Mouse (Mus musculus) heart, embryonic 11.5 days (tissue): ENCODE data around the gene Lbh. TPM values are rescaled to one million over a fixed set of nuclear protein-coding genes. Genes with fewer than 3 reads are reported as not detected.

Experiments
- ATAC-seq: fragments of 200-750 bp; cut with Nextera tagmentation; replicated peaks from 2 replicates; pipeline ENCODE4 v1.8.0; 2017; ENCODE audit warnings: moderate library complexity; ENCODE audit not compliant: insufficient number of reproducible peaks, low FRiP score, low TSS enrichment
- H3K27ac ChIP-seq: fragments of 300-500 bp; sonication (generic); 2 replicates; pipeline ENCODE4 v1.5.1; 2014; ENCODE audit warnings: mild to moderate bottlenecking, low read depth, low read length
- H3K27me3 ChIP-seq: fragments of 300-500 bp; sonication (generic); 2 replicates; pipeline ENCODE4 v1.6.1; 2014; ENCODE audit warnings: mild to moderate bottlenecking, low read length, mixed read lengths; ENCODE audit not compliant: control insufficient read depth, insufficient read depth
- H3K36me3 ChIP-seq: fragments of 300-500 bp; sonication (generic); 2 replicates; pipeline ENCODE4 v1.6.1; 2014; ENCODE audit warnings: mild to moderate bottlenecking, low read length, moderate library complexity, mixed read lengths; ENCODE audit not compliant: control insufficient read depth, insufficient read depth
- H3K4me1 ChIP-seq: fragments of 300-500 bp; sonication (generic); 2 replicates; pipeline ENCODE4 v1.6.1; 2014; ENCODE audit warnings: low read length; ENCODE audit not compliant: control insufficient read depth, insufficient read depth
- H3K4me2 ChIP-seq: fragments of 300-500 bp; sonication (generic); 2 replicates; pipeline ENCODE4 v1.6.1; 2014; ENCODE audit warnings: mild to moderate bottlenecking, moderate library complexity
- H3K4me3 ChIP-seq: fragments of 300-500 bp; sonication (generic); 2 replicates; pipeline ENCODE4 v1.5.1; 2014; ENCODE audit warnings: low read depth, low read length
- H3K9ac ChIP-seq: fragments of 300-500 bp; sonication (generic); 2 replicates; pipeline ENCODE4 v1.6.1; 2014; ENCODE audit warnings: mild to moderate bottlenecking, low read depth, low read length, moderate library complexity
- H3K9me3 ChIP-seq: fragments of 300-500 bp; sonication (generic); replicated peaks from 2 replicates; pipeline ENCODE4 v1.6.1; 2016; ENCODE audit warnings: low read length; ENCODE audit not compliant: control insufficient read depth
- WGBS: fragments of 180-500 bp; shearing (Covaris S2); extraction: QIAGEN DNeasy Blood & Tissue Kit; methylation state at CpG from one replicate; pipeline ENCODE4 v1.1.7; 2014; ENCODE audit not compliant: insufficient replicate concordance; 5-methylcytosine and 5-hydroxymethylcytosine counted together
- polyA plus RNA-seq: library from polyadenylated mRNA; unstranded; fragments of >200 nt; fragmentation: Nextera tagmentation; extraction: Ambion mirVana; gene quantifications from 2 replicates; pipeline ENCODE4 v1.2.1, GENCODE M21; 2014

Lbh gene
- polyA plus RNA-seq, 1 experiment from 2014 or later, result 22.8 TPM

- Histone ChIP-seq H3K9ac (no peak overlapping the region), H3K9me3 (no peaks in the 10 kb centered on the region), H3K4me2 (no peak overlapping the region), H3K27ac (no peak overlapping the region), H3K36me3 (no peaks in the 10 kb centered on the region), H3K27me3 (no peaks in the 10 kb centered on the region), H3K4me3 (no peak overlapping the region), H3K4me1 (peaks cover 8% of the 10 kb centered on the region; the same call in 1 of the 2 replicates)
- no peak for ATAC-seq
- WGBS, result 94% methylated on average over 3 of the region's 3 CpGs
Measured at GRCm38 (mm10) chr17:72895506-72895905, 22.6 kb upstream of the Lbh start.

GRCm38 (mm10) chr17:72897076-72897475 lies 21.0 kb upstream of the Lbh start:
- no peaks in the 10 kb centered on the region for H3K36me3 ChIP-seq
- no peak overlapping the region for H3K27ac ChIP-seq
- ATAC-seq, result no peak
- WGBS, result 77% methylated on average over 7 of the region's 7 CpGs
- no peak overlapping the region for H3K4me2 ChIP-seq
- H3K9me3 ChIP-seq, result no peaks in the 10 kb centered on the region
- no peaks in the 10 kb centered on the region for H3K27me3 ChIP-seq
- H3K9ac ChIP-seq, result no peak overlapping the region
- H3K4me1 ChIP-seq, result peaks cover 9% of the 10 kb centered on the region
- no peak overlapping the region for H3K4me3 ChIP-seq

- Histone ChIP-seq H3K27me3 (no peaks in the 10 kb centered on the region), H3K4me3 (no peak overlapping the region), H3K9me3 (no peaks in the 10 kb centered on the region), H3K4me1 (peaks cover 9% of the 10 kb centered on the region), H3K27ac (no peak overlapping the region), H3K36me3 (no peaks in the 10 kb centered on the region), H3K4me2 (no peak overlapping the region), H3K9ac (no peak overlapping the region)
- no peak for ATAC-seq
- whole genome bisulfite sequencing, result 69% methylated on average over 5 of the region's 5 CpGs
Measured at GRCm38 (mm10) chr17:72897961-72898360, 20.1 kb upstream of the Lbh start.

- Histone ChIP-seq H3K9me3 (no peaks in the 10 kb centered on the region), H3K36me3 (no peaks in the 10 kb centered on the region), H3K4me3 (no peak overlapping the region), H3K4me1 (peaks cover 10% of the 10 kb centered on the region), H3K9ac (no peak overlapping the region), H3K4me2 (no peak overlapping the region), H3K27me3 (no peaks in the 10 kb centered on the region), H3K27ac (no peak overlapping the region)
- WGBS, result 63% methylated on average over 3 of the region's 3 CpGs
- no peak for ATAC-seq
Measured at GRCm38 (mm10) chr17:72898775-72899174, 19.3 kb upstream of the Lbh start.

- H3K27ac ChIP-seq, result no peak overlapping the region
- no peaks in the 10 kb centered on the region for H3K9me3 ChIP-seq
- no peaks in the 10 kb centered on the region for H3K36me3 ChIP-seq
- no peak overlapping the region for H3K9ac ChIP-seq
- no peaks in the 10 kb centered on the region for H3K27me3 ChIP-seq
- H3K4me3 ChIP-seq, result no peak overlapping the region
- H3K4me2 ChIP-seq, result no peak overlapping the region
- no peak for ATAC-seq
- 76% methylated on average over 6 of the region's 6 CpGs for whole genome bisulfite sequencing
- peaks cover 25% of the 10 kb centered on the region for H3K4me1 ChIP-seq
Measured at GRCm38 (mm10) chr17:72901021-72901420, 17.1 kb upstream of the Lbh start.

- Histone ChIP-seq H3K4me3 (no peak overlapping the region), H3K27me3 (no peaks in the 10 kb centered on the region), H3K27ac (no peak overlapping the region), H3K9me3 (no peaks in the 10 kb centered on the region), H3K4me2 (no peak overlapping the region), H3K36me3 (no peaks in the 10 kb centered on the region), H3K4me1 (peaks cover 32% of the 10 kb centered on the region), H3K9ac (no peak overlapping the region)
- ATAC-seq, result no peak
- 91% methylated on average over 4 of the region's 4 CpGs for WGBS
Measured at GRCm38 (mm10) chr17:72901705-72902104, 16.4 kb upstream of the Lbh start.

GRCm38 (mm10) chr17:72903321-72903720 lies 14.8 kb upstream of the Lbh start:
- Histone ChIP-seq H3K4me1 (peaks cover 32% of the 10 kb centered on the region), H3K4me2 (no peak overlapping the region), H3K36me3 (no peaks in the 10 kb centered on the region), H3K27ac (no peak overlapping the region), H3K9me3 (no peaks in the 10 kb centered on the region), H3K9ac (no peak overlapping the region), H3K4me3 (no peak overlapping the region), H3K27me3 (no peaks in the 10 kb centered on the region)
- WGBS, result 91% methylated on average over 5 of the region's 5 CpGs
- no peak for ATAC-seq

GRCm38 (mm10) chr17:72903921-72904421 lies 14.1 kb upstream of the Lbh start:
- H3K27me3 ChIP-seq, result no peaks in the 10 kb centered on the region
- no peak overlapping the region for H3K4me2 ChIP-seq
- no peak overlapping the region for H3K4me3 ChIP-seq
- WGBS, result 37% methylated on average over 9 of the region's 9 CpGs
- H3K9me3 ChIP-seq, result no peaks in the 10 kb centered on the region
- H3K36me3 ChIP-seq, result no peaks in the 10 kb centered on the region
- peaks cover 29% of the 10 kb centered on the region for H3K4me1 ChIP-seq
- ATAC-seq, result peak; percentile 39; the same call in 1 of the 2 replicates
- H3K9ac ChIP-seq, result no peak overlapping the region
- H3K27ac ChIP-seq, result no peak overlapping the region

GRCm38 (mm10) chr17:72904873-72905272 lies 13.2 kb upstream of the Lbh start:
- no peak overlapping the region for H3K27ac ChIP-seq
- no peak overlapping the region for H3K4me3 ChIP-seq
- no peak overlapping the region for H3K9ac ChIP-seq
- no peak overlapping the region for H3K4me2 ChIP-seq
- 74% methylated on average over 7 of the region's 7 CpGs for WGBS
- H3K36me3 ChIP-seq, result no peaks in the 10 kb centered on the region
- peaks cover 29% of the 10 kb centered on the region for H3K4me1 ChIP-seq
- no peaks in the 10 kb centered on the region for H3K27me3 ChIP-seq
- ATAC-seq, result no peak
- no peaks in the 10 kb centered on the region for H3K9me3 ChIP-seq
